Mouse (Mus musculus) liver, postnatal 0 days (tissue): ENCODE measurements at regions not wholly inside any gene's neighbourhood (a gene's known extent, or its start where the extent isn't known, plus 50 kb on each side); places are given as distances from the start of the nearest gene placed in this dataset.

Experiments used
- CTCF ChIP-seq: sonication (generic); IDR thresholded peaks from 2 replicates; pipeline ENCODE4 v1.5.1; 2016; ENCODE audit warnings: antibody characterized with exemption, low read depth
- EP300 ChIP-seq: IDR thresholded peaks from 2 replicates; pipeline ENCODE4 v1.6.1; 2016; ENCODE audit warnings: antibody characterized with exemption, low read depth, mild to moderate bottlenecking

DNA sequence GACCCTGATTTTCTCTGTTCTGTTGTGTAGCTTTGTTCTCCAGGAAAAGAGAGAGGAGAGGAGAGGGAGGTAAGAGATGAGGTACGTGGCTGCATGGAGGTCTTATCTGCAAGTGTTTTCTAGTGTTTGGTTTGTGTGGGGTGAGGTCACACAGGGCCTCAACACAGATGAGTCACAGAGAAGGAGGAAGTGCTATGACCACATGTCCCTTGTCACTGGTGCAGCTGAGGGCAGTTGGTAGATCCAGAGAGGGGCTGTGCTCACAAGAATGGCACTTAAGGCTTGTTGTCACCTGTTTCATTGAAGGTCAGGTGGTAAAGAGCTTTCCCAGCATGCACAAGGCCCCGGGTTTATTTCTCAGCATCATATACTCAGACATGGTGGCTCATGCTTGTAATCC lies 73.2 kb downstream of the Itgb2l start:
- TF ChIP-seq CTCF (no peak), EP300 (no peak)
